Mouse (Mus musculus): ENCODE measurements around the gene Neto2. TPM values are rescaled to one million over a fixed set of nuclear protein-coding genes. Genes with fewer than 3 reads are reported as not detected.

Neto2 gene
- polyA plus RNA-seq, 1 experiment from 2014 or later: 15.5 TPM

- Histone ChIP-seq H3K9ac (ENCODE audit: low read length) (no peak overlapping the region), H3K4me3 (ENCODE audit: low read depth, low read length) (no peak overlapping the region), H3K27ac (replicated peaks; ENCODE audit: low read depth, low read length) (no peak overlapping the region), H3K9me3 (ENCODE audit: control insufficient read depth, low read length) (no peaks in the 10 kb centered on the region), H3K27me3 (ENCODE audit: control insufficient read depth, insufficient read depth, low read length) (no peaks in the 10 kb centered on the region), H3K4me1 (ENCODE audit: control insufficient read depth, insufficient read depth, low read length) (no peaks in the 10 kb centered on the region), H3K36me3 (ENCODE audit: control insufficient read depth, insufficient read depth, low read length) (no peaks in the 10 kb centered on the region), H3K4me2 (ENCODE audit: low read depth, severe bottlenecking) (no peak overlapping the region)
- DNase-seq (ENCODE audit: low spot score) (no peak), ATAC-seq (ENCODE audit: insufficient number of reproducible peaks, low FRiP score, low TSS enrichment, low read depth) (no peak)
These were observed 92.9 kb downstream of the Neto2 start for GRCm38 (mm10) chr8:85607804-85608203.

- no peak overlapping the region for H3K9ac ChIP-seq (ENCODE audit: low read length)
- ATAC-seq (ENCODE audit: insufficient number of reproducible peaks, low FRiP score, low TSS enrichment, low read depth) (no peak), DNase-seq (ENCODE audit: low spot score) (no peak)
These were observed 93.8 kb downstream of the Neto2 start for GRCm38 (mm10) chr8:85606974-85607373.

GRCm38 (mm10) chr8:85606561-85606960 is 94.2 kb downstream of the Neto2 start:
- Histone ChIP-seq H3K9ac (ENCODE audit: low read length) (no peak overlapping the region), H3K27ac (replicated peaks; ENCODE audit: low read depth, low read length) (no peak overlapping the region), H3K4me2 (ENCODE audit: low read depth, severe bottlenecking) (no peak overlapping the region), H3K9me3 (ENCODE audit: control insufficient read depth, low read length) (no peaks in the 10 kb centered on the region), H3K27me3 (ENCODE audit: control insufficient read depth, insufficient read depth, low read length) (no peaks in the 10 kb centered on the region), H3K4me3 (ENCODE audit: low read depth, low read length) (no peak overlapping the region), H3K36me3 (ENCODE audit: control insufficient read depth, insufficient read depth, low read length) (no peaks in the 10 kb centered on the region), H3K4me1 (ENCODE audit: control insufficient read depth, insufficient read depth, low read length) (no peaks in the 10 kb centered on the region)
- ATAC-seq (ENCODE audit: insufficient number of reproducible peaks, low FRiP score, low TSS enrichment, low read depth) (no peak), DNase-seq (ENCODE audit: low spot score) (no peak)
- WGBS: 89% methylated on average over 3 of the region's 3 CpGs

More at GRCm38 (mm10) chr8:85606974-85607373, 93.8 kb downstream of the Neto2 start:
- 65% methylated on average over 1 of the region's 1 CpGs for WGBS
- Histone ChIP-seq H3K27ac (replicated peaks; ENCODE audit: low read depth, low read length) (no peak overlapping the region), H3K4me3 (ENCODE audit: low read depth, low read length) (no peak overlapping the region), H3K9me3 (ENCODE audit: control insufficient read depth, low read length) (no peaks in the 10 kb centered on the region), H3K36me3 (ENCODE audit: control insufficient read depth, insufficient read depth, low read length) (no peaks in the 10 kb centered on the region), H3K4me2 (ENCODE audit: low read depth, severe bottlenecking) (no peak overlapping the region), H3K27me3 (ENCODE audit: control insufficient read depth, insufficient read depth, low read length) (no peaks in the 10 kb centered on the region), H3K4me1 (ENCODE audit: control insufficient read depth, insufficient read depth, low read length) (no peaks in the 10 kb centered on the region)

- no peak overlapping the region for H3K4me3 ChIP-seq (ENCODE audit: low read depth, low read length)
- no peak for ATAC-seq (ENCODE audit: insufficient number of reproducible peaks, low FRiP score, low TSS enrichment, low read depth)
- no peak overlapping the region for H3K9ac ChIP-seq (ENCODE audit: low read length)
- no peaks in the 10 kb centered on the region for H3K4me1 ChIP-seq (ENCODE audit: control insufficient read depth, insufficient read depth, low read length)
- WGBS: 79% methylated on average over 4 of the region's 4 CpGs
- H3K27ac ChIP-seq (replicated peaks; ENCODE audit: low read depth, low read length): no peak overlapping the region
- H3K4me2 ChIP-seq (ENCODE audit: low read depth, severe bottlenecking): no peak overlapping the region
- no peak for DNase-seq (ENCODE audit: low spot score)
- no peaks in the 10 kb centered on the region for H3K27me3 ChIP-seq (ENCODE audit: control insufficient read depth, insufficient read depth, low read length)
- H3K36me3 ChIP-seq (ENCODE audit: control insufficient read depth, insufficient read depth, low read length): no peaks in the 10 kb centered on the region
- H3K9me3 ChIP-seq (ENCODE audit: control insufficient read depth, low read length): no peaks in the 10 kb centered on the region
These were observed 96.5 kb downstream of the Neto2 start for GRCm38 (mm10) chr8:85604201-85604600.

- H3K9ac ChIP-seq (ENCODE audit: low read length): no peak overlapping the region
- 47% methylated on average over 8 of the region's 8 CpGs for WGBS
- H3K27me3 ChIP-seq (ENCODE audit: control insufficient read depth, insufficient read depth, low read length): no peaks in the 10 kb centered on the region
- H3K4me1 ChIP-seq (ENCODE audit: control insufficient read depth, insufficient read depth, low read length): no peaks in the 10 kb centered on the region
- no peaks in the 10 kb centered on the region for H3K9me3 ChIP-seq (ENCODE audit: control insufficient read depth, low read length)
- no peak overlapping the region for H3K4me2 ChIP-seq (ENCODE audit: low read depth, severe bottlenecking)
- H3K4me3 ChIP-seq (ENCODE audit: low read depth, low read length): no peak overlapping the region
- ATAC-seq (ENCODE audit: insufficient number of reproducible peaks, low FRiP score, low TSS enrichment, low read depth) (no peak), DNase-seq (ENCODE audit: low spot score) (peak; percentile 73)
- H3K27ac ChIP-seq (replicated peaks; ENCODE audit: low read depth, low read length): no peak overlapping the region
- no peaks in the 10 kb centered on the region for H3K36me3 ChIP-seq (ENCODE audit: control insufficient read depth, insufficient read depth, low read length)
These were observed 97.4 kb downstream of the Neto2 start for GRCm38 (mm10) chr8:85603203-85603895.

- Histone ChIP-seq H3K4me1 (ENCODE audit: control insufficient read depth, insufficient read depth, low read length) (no peaks in the 10 kb centered on the region), H3K9me3 (ENCODE audit: control insufficient read depth, low read length) (no peaks in the 10 kb centered on the region), H3K9ac (ENCODE audit: low read length) (no peak overlapping the region), H3K27me3 (ENCODE audit: control insufficient read depth, insufficient read depth, low read length) (no peaks in the 10 kb centered on the region), H3K4me3 (ENCODE audit: low read depth, low read length) (no peak overlapping the region), H3K27ac (replicated peaks; ENCODE audit: low read depth, low read length) (no peak overlapping the region), H3K36me3 (ENCODE audit: control insufficient read depth, insufficient read depth, low read length) (no peaks in the 10 kb centered on the region), H3K4me2 (ENCODE audit: low read depth, severe bottlenecking) (no peak overlapping the region)
- no peak for ATAC-seq (ENCODE audit: insufficient number of reproducible peaks, low FRiP score, low TSS enrichment, low read depth)
- no peak for DNase-seq (ENCODE audit: low spot score)
- WGBS: 81% methylated on average over 4 of the region's 4 CpGs
These were observed 98.0 kb downstream of the Neto2 start for GRCm38 (mm10) chr8:85602737-85603136.

GRCm38 (mm10) chr8:85601741-85602140 is 99.0 kb downstream of the Neto2 start:
- ATAC-seq (ENCODE audit: insufficient number of reproducible peaks, low FRiP score, low TSS enrichment, low read depth): no peak

GRCm38 (mm10) chr8:85597413-85598191 is 103.1 kb downstream of the Neto2 start:
- no peaks in the 10 kb centered on the region for H3K27me3 ChIP-seq (ENCODE audit: control insufficient read depth, insufficient read depth, low read length)
- no peaks in the 10 kb centered on the region for H3K36me3 ChIP-seq (ENCODE audit: control insufficient read depth, insufficient read depth, low read length)
- 65% methylated on average over 8 of the region's 8 CpGs for WGBS
- H3K27ac ChIP-seq (replicated peaks; ENCODE audit: low read depth, low read length): no peak overlapping the region
- H3K9ac ChIP-seq (ENCODE audit: low read length): no peak overlapping the region
- no peak for DNase-seq (ENCODE audit: low spot score)
- no peaks in the 10 kb centered on the region for H3K9me3 ChIP-seq (ENCODE audit: control insufficient read depth, low read length)
- no peak overlapping the region for H3K4me2 ChIP-seq (ENCODE audit: low read depth, severe bottlenecking)
- no peak overlapping the region for H3K4me3 ChIP-seq (ENCODE audit: low read depth, low read length)
- no peaks in the 10 kb centered on the region for H3K4me1 ChIP-seq (ENCODE audit: control insufficient read depth, insufficient read depth, low read length)
- no peak for ATAC-seq (ENCODE audit: insufficient number of reproducible peaks, low FRiP score, low TSS enrichment, low read depth)

More at GRCm38 (mm10) chr8:85601741-85602140, 99.0 kb downstream of the Neto2 start:
- Histone ChIP-seq H3K27ac (replicated peaks; ENCODE audit: low read depth, low read length) (no peak overlapping the region), H3K9ac (ENCODE audit: low read length) (no peak overlapping the region), H3K36me3 (ENCODE audit: control insufficient read depth, insufficient read depth, low read length) (no peaks in the 10 kb centered on the region), H3K9me3 (ENCODE audit: control insufficient read depth, low read length) (no peaks in the 10 kb centered on the region), H3K27me3 (ENCODE audit: control insufficient read depth, insufficient read depth, low read length) (no peaks in the 10 kb centered on the region), H3K4me3 (ENCODE audit: low read depth, low read length) (no peak overlapping the region), H3K4me2 (ENCODE audit: low read depth, severe bottlenecking) (no peak overlapping the region), H3K4me1 (ENCODE audit: control insufficient read depth, insufficient read depth, low read length) (no peaks in the 10 kb centered on the region)
- 68% methylated on average over 8 of the region's 8 CpGs for WGBS
- no peak for DNase-seq (ENCODE audit: low spot score)

Measured in limb, embryonic 11.5 days (tissue).